Mouse (Mus musculus) heart, embryonic 13.5 days (tissue): ENCODE data around the gene Sfta2. TPM values are rescaled to one million over a fixed set of nuclear protein-coding genes. Genes with fewer than 3 reads are reported as not detected.

Experiments
- ATAC-seq: fragments of 200-750 bp; cut with Nextera tagmentation; 2 replicates; pipeline ENCODE4 v1.8.0; 2017; ENCODE audit warnings: moderate TSS enrichment; ENCODE audit not compliant: insufficient number of reproducible peaks, low FRiP score, low TSS enrichment; ENCODE audit errors: extremely low read depth
- H3K27ac ChIP-seq: fragments of 300-500 bp; sonication (generic); replicated peaks from 2 replicates; pipeline ENCODE4 v1.5.1; 2015; ENCODE audit warnings: moderate library complexity, mild to moderate bottlenecking, inconsistent platforms
- H3K27me3 ChIP-seq: fragments of 300-500 bp; sonication (generic); replicated peaks from 2 replicates; pipeline ENCODE4 v1.6.1; 2015; ENCODE audit warnings: mild to moderate bottlenecking, inconsistent platforms
- H3K36me3 ChIP-seq: fragments of 300-500 bp; sonication (generic); 2 replicates; pipeline ENCODE4 v1.6.1; 2015; ENCODE audit warnings: mild to moderate bottlenecking, inconsistent platforms
- H3K4me1 ChIP-seq: fragments of 300-500 bp; sonication (generic); 2 replicates; pipeline ENCODE4 v1.6.1; 2015; ENCODE audit warnings: inconsistent platforms
- H3K4me2 ChIP-seq: fragments of 300-500 bp; sonication (generic); 2 replicates; pipeline ENCODE4 v1.6.1; 2015; ENCODE audit warnings: inconsistent platforms, mild to moderate bottlenecking, moderate library complexity
- H3K4me3 ChIP-seq: fragments of 300-500 bp; sonication (generic); 2 replicates; pipeline ENCODE4 v1.5.1; 2015; ENCODE audit warnings: moderate library complexity, mild to moderate bottlenecking, inconsistent platforms
- H3K9ac ChIP-seq: fragments of 300-500 bp; sonication (generic); 2 replicates; pipeline ENCODE4 v1.6.1; 2015; ENCODE audit warnings: inconsistent platforms, mild to moderate bottlenecking, moderate library complexity
- H3K9me3 ChIP-seq: fragments of 300-500 bp; sonication (generic); 2 replicates; pipeline ENCODE4 v1.6.1; 2016; ENCODE audit warnings: inconsistent platforms
- WGBS: fragments of 180-500 bp; shearing (Covaris S2); methylation state at CpG from one replicate; pipeline ENCODE4 v1.1.7; 2015; ENCODE audit warnings: mixed read lengths; 5-methylcytosine and 5-hydroxymethylcytosine counted together
- polyA plus RNA-seq: library from polyadenylated mRNA; unstranded; fragments of >200 nt; fragmentation: Nextera tagmentation; extraction: Ambion mirVana; gene quantifications from 2 replicates; pipeline ENCODE4 v1.2.1, GENCODE M21; 2015

Gene Sfta2
- polyA plus RNA-seq, 1 experiment from 2014 or later = 1.5 TPM

- peak overlapping the region; percentile 84 for H3K4me3 ChIP-seq
- H3K27ac ChIP-seq = peak overlapping the region; percentile 99
- peak; percentile 38 for ATAC-seq
- peak overlapping the region; percentile 81 for H3K4me2 ChIP-seq
- peaks cover 10% of the 10 kb centered on the region; the same call in 1 of the 2 replicates for H3K27me3 ChIP-seq
- peak overlapping the region; percentile 82 for H3K9ac ChIP-seq
- WGBS = 5% methylated on average over 16 of the region's 16 CpGs
- no peaks in the 10 kb centered on the region for H3K9me3 ChIP-seq
- peaks cover 45% of the 10 kb centered on the region for H3K4me1 ChIP-seq
- H3K36me3 ChIP-seq = peaks cover 32% of the 10 kb centered on the region
Observed at GRCm38 (mm10) chr17:35697759-35698500, 96.6 kb downstream of the Sfta2 start.

GRCm38 (mm10) chr17:35698501-35698883 is 97.1 kb downstream of the Sfta2 start:
- no peak for ATAC-seq
- Histone ChIP-seq H3K4me1 (peaks cover 48% of the 10 kb centered on the region), H3K4me2 (peak overlapping the region; percentile 81), H3K27me3 (peaks cover 10% of the 10 kb centered on the region; the same call in 1 of the 2 replicates), H3K36me3 (peaks cover 27% of the 10 kb centered on the region), H3K9me3 (no peaks in the 10 kb centered on the region), H3K27ac (peak overlapping the region; percentile 99), H3K9ac (peak overlapping the region; percentile 82), H3K4me3 (peak overlapping the region; percentile 84)
- 16% methylated on average over 5 of the region's 5 CpGs for WGBS

GRCm38 (mm10) chr17:35699919-35700318 is 98.6 kb downstream of the Sfta2 start:
- Histone ChIP-seq H3K4me1 (peaks cover 62% of the 10 kb centered on the region), H3K36me3 (peaks cover 19% of the 10 kb centered on the region), H3K4me3 (peak overlapping the region; percentile 84)

More at GRCm38 (mm10) chr17:35699919-35700318, 98.6 kb downstream of the Sfta2 start:
- 2% methylated on average over 19 of the region's 19 CpGs for WGBS
- Histone ChIP-seq H3K4me2 (peak overlapping the region; percentile 81), H3K27me3 (peaks cover 10% of the 10 kb centered on the region; the same call in 1 of the 2 replicates), H3K9me3 (no peaks in the 10 kb centered on the region), H3K27ac (peak overlapping the region; percentile 99), H3K9ac (peak overlapping the region; percentile 96)
- no peak; the same call in 1 of the 2 replicates for ATAC-seq

Other genes with a start within 250 kb of the Sfta2 start
- gene H2-Q4, start 221.9 kb upstream of the Sfta2 start, polyA plus RNA-seq = 2.6 and 2.9 TPM in 2 replicates
- 0.23 and 0.61 TPM in 2 replicates for gene H2-Q6, start 176.7 kb upstream of the Sfta2 start, polyA plus RNA-seq
- 1.2 and 2.1 TPM in 2 replicates for gene H2-Q7, start 162.4 kb upstream of the Sfta2 start, polyA plus RNA-seq
- gene H2-Q10, start 131.5 kb upstream of the Sfta2 start, polyA plus RNA-seq = 1.4 and 5.2 TPM in 2 replicates
- not detected in 2 replicates for gene Pou5f1, start 95.5 kb upstream of the Sfta2 start, polyA plus RNA-seq
- 48.8 and 53.2 TPM in 2 replicates for gene Tcf19, start 84.7 kb upstream of the Sfta2 start, polyA plus RNA-seq
- 12.3 and 14.6 TPM in 2 replicates for gene Cchcr1, start 84.4 kb upstream of the Sfta2 start, polyA plus RNA-seq
- 0.90 and 1.5 TPM in 2 replicates for gene Psors1c2, start 68.3 kb upstream of the Sfta2 start, polyA plus RNA-seq
- 0.39 and 0.42 TPM in 2 replicates for gene Cdsn, start 49.4 kb upstream of the Sfta2 start, polyA plus RNA-seq
- not detected in 2 replicates for gene 2300002M23Rik, start 34.1 kb upstream of the Sfta2 start, polyA plus RNA-seq
- gene Gm9573, start 25.1 kb downstream of the Sfta2 start, polyA plus RNA-seq = not detected in 2 replicates
- 0.36 and 0.39 TPM in 2 replicates for gene Mucl3, start 42.1 kb downstream of the Sfta2 start, polyA plus RNA-seq
- 12.2 and 13.5 TPM in 2 replicates for gene Vars2, start 66.0 kb downstream of the Sfta2 start, polyA plus RNA-seq
- 25.7 and 27.7 TPM in 2 replicates for gene Gtf2h4, start 72.2 kb downstream of the Sfta2 start, polyA plus RNA-seq
- gene Ddr1, start 103.1 kb downstream of the Sfta2 start, polyA plus RNA-seq = 122 and 130 TPM in 2 replicates
- 41.7 and 49.9 TPM in 2 replicates for gene Ier3, start 220.1 kb downstream of the Sfta2 start, polyA plus RNA-seq
- 81.1 and 99.0 TPM in 2 replicates for gene Flot1, start 221.7 kb downstream of the Sfta2 start, polyA plus RNA-seq
- 741 and 743 TPM in 2 replicates for gene Tubb5, start 236.8 kb downstream of the Sfta2 start, polyA plus RNA-seq
- 17.7 and 18.4 TPM in 2 replicates for gene Mdc1, start 240.0 kb downstream of the Sfta2 start, polyA plus RNA-seq